Mouse (Mus musculus): ENCODE data around the gene Spag9.

Gene Spag9

DNA sequence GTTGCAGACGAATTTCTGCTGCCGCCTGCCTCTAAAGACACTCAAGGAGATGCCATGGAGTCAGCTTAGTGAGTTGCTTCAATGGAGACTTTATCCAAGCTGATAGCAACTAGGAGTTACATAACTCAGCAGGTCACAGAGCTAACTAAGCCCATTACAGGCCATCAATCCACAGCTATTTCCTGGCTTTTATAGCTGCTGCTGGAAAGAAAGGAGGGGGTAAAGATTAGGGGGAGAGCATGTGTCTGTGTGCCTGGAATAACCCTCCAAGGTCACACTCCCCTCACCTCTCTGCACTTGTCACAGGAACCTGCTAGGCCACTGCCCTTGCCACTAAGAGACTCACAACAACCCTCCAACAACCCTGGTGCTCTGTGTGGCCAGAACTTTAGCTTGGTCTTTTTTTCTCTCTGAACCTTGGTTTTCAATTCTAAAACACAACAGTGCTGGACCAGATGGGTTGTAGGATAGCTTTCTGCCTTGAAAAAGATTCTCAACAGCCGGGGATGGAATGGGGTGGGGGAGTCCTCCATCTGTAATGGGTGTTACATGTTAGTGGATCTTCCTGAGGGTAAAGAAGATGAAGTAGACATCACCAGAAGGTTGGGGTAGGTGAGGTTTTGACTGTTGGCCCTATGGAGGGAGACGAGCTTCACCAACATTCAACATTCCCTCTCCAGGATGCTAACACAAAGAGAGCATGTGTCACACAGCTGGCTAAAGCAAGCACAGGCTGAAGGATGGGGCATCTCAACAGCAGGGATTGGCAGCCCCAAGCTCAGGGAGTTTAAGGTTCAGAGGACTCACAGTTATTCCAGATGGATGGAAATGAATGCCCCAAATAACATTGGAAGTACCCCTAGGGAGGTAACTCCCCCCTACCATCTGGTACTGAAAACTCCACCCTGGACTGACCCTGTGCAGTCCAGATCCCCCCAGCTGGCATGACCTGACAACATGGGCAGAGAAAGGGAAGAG, 134.5 kb downstream of the Spag9 start:
- no peak for DNase-seq (ENCODE audit: low read depth, low spot score)

- peak; percentile 98 for DNase-seq (ENCODE audit: low read depth, low spot score)
Measured at GRCm38 (mm10) chr11:94133344-94133955, 137.6 kb downstream of the Spag9 start.

DNA sequence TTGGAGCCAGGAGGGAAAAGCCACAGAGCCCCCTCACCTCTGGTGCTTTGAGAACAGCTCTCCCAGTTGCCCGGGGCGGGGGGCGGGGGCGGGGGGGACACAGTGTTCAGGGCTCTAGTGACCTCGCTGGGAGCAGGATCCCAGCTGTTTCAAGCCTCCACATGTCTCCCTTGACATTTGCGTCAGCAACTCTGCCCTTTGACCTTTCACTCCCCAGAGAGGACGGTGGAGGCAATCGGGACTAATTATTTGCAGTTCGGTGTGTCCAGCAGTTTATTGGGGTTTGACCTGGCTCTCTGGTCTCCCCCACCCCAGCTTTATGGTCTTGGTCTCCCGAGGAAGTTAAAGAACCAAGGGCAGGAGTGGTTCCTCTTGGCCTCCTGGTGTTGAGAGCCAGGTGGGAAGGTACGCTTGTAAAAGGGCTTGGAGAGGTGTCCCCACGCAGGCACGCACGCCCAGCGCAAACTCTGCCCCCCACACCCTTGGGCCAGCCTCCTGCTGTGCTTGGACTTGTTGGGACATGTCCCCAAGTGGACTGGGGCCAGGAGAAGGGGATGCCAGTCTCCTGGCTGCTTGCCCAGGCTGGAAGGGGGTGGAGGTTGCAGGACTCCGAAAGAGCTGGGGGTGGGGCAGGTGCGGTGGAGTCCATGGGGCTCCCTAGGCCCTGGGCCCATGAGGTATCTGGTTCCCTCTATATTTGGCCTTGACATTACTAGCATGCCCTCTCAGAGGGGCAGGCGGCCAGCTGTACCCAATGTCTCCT, 138.4 kb downstream of the Spag9 start:
- DNase-seq (ENCODE audit: low read depth, low spot score), result peak; percentile 99

DNA sequence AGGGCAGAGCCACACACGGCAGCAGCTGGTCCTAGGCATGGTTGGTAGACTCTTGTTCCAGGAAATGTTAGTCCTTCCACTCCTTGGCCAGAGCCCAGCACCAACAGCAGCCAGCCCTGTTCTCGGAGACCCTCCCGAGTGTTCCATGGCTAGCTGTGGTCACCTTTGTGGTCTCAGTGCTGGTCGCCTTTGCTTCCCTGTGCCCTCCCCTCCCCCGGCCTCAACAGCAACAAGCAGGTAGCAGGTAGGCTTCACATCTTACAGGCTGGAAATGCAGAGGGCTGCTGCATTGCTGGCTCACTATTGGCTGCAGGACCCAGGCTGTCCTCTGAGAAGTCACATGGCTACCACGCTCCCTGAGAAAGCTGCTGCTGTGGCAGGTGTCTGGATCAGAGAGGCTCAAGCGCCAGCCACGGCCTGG, 139.7 kb downstream of the Spag9 start:
- DNase-seq (ENCODE audit: low read depth, low spot score), result peak; percentile 92

DNA sequence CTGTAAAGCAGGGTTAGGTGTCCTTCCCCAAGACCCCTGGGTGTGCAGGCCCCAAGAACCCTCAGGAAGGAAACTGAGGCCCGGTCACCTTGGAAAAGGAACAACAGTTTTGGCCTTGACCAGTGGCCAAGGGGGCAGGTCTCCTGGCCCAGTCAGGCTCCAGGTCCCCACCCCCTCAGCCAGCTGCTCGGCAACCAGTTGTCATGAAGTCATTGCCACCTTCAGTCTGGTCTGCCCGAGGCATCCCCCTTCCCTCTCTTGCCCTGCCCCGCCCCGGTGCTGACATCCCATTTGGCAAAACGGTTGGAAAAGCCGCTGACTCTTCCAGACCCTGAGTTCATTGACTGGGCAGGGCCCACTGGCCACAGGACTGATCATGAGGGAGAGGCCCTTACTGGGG, 140.8 kb downstream of the Spag9 start:
- DNase-seq (ENCODE audit: low read depth, low spot score), result peak; percentile 97

DNA sequence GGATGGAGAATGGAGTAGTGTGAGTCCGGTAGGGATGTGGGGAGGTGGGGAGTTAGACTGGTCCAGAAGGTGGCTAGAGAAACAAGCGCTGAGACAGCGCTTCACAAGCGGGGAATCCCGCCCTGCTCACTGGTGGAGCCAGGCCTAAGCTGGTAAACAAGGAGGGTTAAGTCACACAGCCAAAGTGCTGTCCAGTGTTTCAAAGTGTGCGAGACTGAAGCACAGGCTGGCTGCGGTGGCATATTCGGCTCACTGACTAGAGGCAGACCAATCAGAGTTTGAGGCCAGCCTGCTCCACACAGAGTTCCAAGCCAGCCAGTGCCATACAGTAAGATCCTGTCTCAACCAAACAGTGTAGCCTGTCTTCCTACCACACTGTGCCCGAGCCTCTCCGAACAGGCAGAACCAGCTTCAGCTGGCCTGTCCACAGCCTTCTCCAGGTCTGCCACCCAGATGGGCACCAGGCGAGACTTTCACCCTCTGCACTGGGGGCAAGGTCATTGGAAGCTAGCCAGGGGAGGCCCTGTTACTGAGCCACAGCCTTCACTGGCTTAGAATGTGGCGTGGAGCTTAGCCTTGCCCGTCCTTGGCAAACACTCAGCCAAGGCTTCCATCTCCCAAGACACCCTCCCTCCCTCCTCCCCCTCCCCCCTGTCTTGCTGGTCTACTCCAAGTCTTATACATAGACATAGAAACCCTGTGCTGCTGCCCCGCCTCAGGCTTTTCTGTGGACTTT, 141.6 kb downstream of the Spag9 start:
- DNase-seq (ENCODE audit: low read depth, low spot score), result peak; percentile 97

GRCm38 (mm10) chr11:94138411-94139231, 142.7 kb downstream of the Spag9 start:
- peak; percentile 96 for DNase-seq (ENCODE audit: low read depth, low spot score)

GRCm38 (mm10) chr11:94139232-94139620, 143.3 kb downstream of the Spag9 start:
- DNase-seq (ENCODE audit: low read depth, low spot score), result no peak

DNA sequence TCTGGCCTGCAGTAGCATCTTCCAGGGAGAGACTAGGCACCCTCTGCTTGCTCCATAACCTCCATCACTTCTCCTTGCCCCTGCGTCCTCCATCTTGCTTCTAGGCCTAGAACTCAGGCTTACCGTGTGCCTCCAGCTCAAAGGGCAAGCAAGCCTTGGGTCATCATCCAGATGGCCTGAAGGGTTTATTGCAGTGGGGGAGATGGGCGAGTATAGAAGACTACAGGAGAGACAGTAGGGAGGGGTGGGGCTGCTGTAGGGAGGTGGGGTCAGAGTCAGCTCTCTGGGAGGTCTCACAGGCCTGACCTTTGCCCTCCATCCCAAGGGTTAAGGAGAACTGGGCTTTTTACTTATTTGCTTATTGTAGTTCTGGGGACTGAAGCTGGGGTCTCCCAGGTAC, 144.6 kb downstream of the Spag9 start:
- DNase-seq (ENCODE audit: low read depth, low spot score), result no peak

- DNase-seq (ENCODE audit: low read depth, low spot score), result no peak
Measured at GRCm38 (mm10) chr11:94141564-94141963, 145.7 kb downstream of the Spag9 start.

- no peak for DNase-seq (ENCODE audit: low read depth, low spot score)
Measured at GRCm38 (mm10) chr11:94143336-94143735, 147.4 kb downstream of the Spag9 start.

DNA sequence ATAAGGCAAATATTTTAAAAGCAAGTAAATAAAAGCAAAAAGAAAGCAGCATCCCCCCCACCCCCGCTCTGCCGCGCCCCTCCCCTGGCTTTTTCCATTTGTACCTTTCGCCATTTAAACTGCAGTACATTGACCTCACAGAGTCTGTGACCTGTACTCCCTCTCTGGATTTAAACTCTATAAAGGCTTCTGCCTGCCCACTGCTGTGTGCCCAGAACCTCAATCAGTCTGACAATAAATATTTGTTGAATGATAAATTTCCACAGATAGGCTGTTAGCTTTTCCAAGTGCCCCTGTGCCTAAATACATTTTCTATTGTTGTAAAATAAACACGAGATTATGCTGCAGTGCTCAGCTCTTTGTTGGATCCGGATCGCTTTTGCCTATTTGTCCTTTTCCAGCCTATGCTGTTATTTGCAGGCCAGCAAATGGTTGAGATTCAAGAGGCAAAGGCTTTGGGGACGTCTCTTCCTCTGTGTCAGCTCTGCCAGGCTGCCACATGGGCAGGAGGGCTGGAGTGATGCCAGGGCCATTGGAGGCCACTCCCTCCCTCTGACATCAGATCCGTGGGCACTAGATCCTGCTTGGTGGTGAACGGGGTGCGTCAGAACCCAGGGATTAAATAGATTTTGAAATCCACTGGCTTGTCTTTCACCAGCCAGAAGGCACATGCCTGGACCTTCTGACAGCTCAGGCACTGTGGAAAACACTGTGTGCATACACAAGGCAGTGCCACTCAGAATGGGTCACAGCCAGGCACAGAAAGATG, 149.1 kb downstream of the Spag9 start:
- peak; percentile 99 for DNase-seq (ENCODE audit: low read depth, low spot score)

GRCm38 (mm10) chr11:94146049-94146605, 150.2 kb downstream of the Spag9 start:
- DNase-seq (ENCODE audit: low read depth, low spot score), result no peak

DNA sequence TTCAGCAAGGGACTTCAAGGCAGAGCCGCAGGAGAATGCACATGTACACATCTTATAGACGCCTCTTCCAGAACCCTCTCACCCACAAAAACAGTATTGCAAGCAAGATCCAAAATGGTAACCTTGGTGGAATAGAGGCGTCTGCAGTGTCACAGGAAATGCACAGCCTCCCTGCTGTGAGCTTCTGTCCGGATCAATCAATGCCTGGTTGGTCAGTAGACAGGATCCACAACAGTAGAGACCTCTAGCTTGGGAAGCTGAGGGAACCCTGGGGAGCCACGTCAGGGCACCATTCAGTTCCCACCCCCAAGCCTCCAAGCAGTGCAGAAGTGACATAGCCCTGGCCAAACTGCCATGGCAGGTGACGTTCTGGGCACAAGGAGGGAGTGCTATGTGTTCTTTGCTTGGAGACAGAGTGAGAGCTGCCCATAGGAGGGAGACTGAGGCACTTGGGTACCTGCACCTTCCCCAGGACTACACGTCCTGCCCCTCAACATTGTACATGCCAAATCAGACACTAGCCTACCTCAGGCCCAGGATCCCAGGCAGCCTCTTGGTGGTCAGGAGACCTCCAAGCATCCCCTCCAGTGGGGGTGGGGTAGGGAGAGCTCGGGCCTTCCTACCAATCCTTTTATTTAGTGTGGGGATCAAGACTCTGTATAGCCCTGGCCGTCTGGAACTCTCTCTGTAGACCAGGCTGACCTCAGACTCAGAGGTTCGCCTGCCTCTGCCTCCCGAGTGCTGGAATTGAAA, 151.0 kb downstream of the Spag9 start:
- no peak for DNase-seq (ENCODE audit: low read depth, low spot score)

GRCm38 (mm10) chr11:94148105-94148696, 152.3 kb downstream of the Spag9 start:
- DNase-seq (ENCODE audit: low read depth, low spot score), result no peak

DNA sequence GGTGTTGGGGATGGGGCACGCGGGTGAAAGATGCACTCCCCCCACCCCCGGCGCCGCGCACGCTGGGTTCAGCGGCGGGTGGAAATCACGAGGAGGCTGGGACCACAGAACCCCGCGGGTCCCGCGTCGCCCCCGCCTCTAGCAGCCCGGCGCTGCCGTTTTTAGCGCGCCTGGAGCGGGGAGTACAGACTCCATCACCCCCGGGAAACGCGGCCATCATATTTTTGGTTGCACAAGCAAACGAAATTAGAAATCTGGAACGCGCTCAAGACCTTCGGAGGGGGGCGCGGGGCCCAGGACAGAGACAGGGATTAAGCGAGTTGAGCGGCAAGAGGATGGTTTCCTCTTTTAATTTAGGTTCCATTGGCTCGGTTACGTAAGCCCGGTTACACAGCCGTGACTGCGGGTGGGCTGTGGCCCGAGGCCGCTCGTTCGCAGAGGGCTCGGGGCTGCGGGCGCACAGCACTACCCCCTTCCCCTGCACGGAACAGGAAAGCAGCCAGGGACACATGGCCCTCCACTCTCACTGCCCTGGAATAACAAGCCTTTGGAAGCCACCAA, 153.1 kb downstream of the Spag9 start:
- DNase-seq (ENCODE audit: low read depth, low spot score), result no peak

GRCm38 (mm10) chr11:94149509-94150259, 153.8 kb downstream of the Spag9 start:
- DNase-seq (ENCODE audit: low read depth, low spot score), result no peak

All from skeletal muscle tissue, adult 2 months (tissue).